Comparison of ENCODE assay signal across 17 mouse cellular contexts in the genomic region with DNA sequence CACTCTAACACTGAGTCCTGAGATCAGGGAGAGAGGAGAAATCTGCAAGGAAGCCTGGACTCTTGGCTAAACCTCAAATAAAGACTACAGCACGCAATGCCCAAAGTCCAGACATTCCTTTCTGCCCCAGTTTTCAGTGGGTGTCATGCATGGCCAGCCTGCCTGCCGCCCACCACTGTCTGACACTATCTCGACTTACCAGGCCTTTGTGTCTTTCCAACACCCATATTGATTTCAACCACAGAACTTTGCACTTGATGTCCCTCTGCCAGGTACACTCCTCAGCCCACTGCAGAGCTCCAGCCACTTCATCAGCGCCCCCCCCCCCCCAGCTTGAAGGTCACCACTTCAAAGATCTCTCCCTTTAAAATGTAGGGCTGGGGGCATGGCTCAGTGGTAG. TPM values are rescaled to one million over a fixed set of nuclear protein-coding genes. Genes with fewer than 3 reads are reported as not detected.
"Had no signal": no experiment of that assay in that cellular context is flagged by ENCODE, and none has a peak within 500 bp of the region (broad histone marks: within the 10 kb centered on the region; RNA-seq: fewer than 3 reads in every experiment).

No protein-coding gene starts in this region.

- DNase-seq: lung, adult 2 months; right cerebral cortex, postnatal 14 days had no signal

- H3K27me3 ChIP-seq: stomach, embryonic 15.5 days had no signal

- H3K4me2 ChIP-seq: liver, embryonic 15.5 days; lung, embryonic 15.5 days; midbrain, embryonic 11.5 days; midbrain, embryonic 13.5 days; midbrain, embryonic 15.5 days; neural tube, embryonic 13.5 days; stomach, embryonic 15.5 days had no signal

- H3K36me3 ChIP-seq: liver, embryonic 15.5 days; lung, embryonic 15.5 days; midbrain, embryonic 13.5 days; midbrain, embryonic 15.5 days; neural tube, embryonic 13.5 days; stomach, embryonic 15.5 days had no signal

- H3K9me3 ChIP-seq: liver, embryonic 15.5 days; lung, embryonic 15.5 days; megakaryocyte, embryonic 14.5 days; midbrain, embryonic 13.5 days; midbrain, embryonic 15.5 days; neural tube, embryonic 13.5 days; stomach, embryonic 15.5 days had no signal

- H3K4me1 ChIP-seq: liver, embryonic 15.5 days; lung, embryonic 15.5 days; midbrain, embryonic 13.5 days; midbrain, embryonic 15.5 days; neural tube, embryonic 13.5 days; stomach, embryonic 15.5 days had no signal

- H3K9ac ChIP-seq: liver, embryonic 15.5 days; lung, embryonic 15.5 days; midbrain, embryonic 13.5 days; midbrain, embryonic 15.5 days; neural tube, embryonic 13.5 days; stomach, embryonic 15.5 days had no signal

- H3K4me3 ChIP-seq: liver, embryonic 15.5 days; lung, embryonic 15.5 days; megakaryocyte, embryonic 14.5 days; midbrain, embryonic 13.5 days; midbrain, embryonic 15.5 days; neural tube, embryonic 13.5 days; stomach, embryonic 15.5 days had no signal

- H3K27ac ChIP-seq: liver, embryonic 15.5 days; lung, embryonic 15.5 days; macrophage; midbrain, embryonic 13.5 days; midbrain, embryonic 15.5 days; neural tube, embryonic 13.5 days; stomach, embryonic 15.5 days; stomach, postnatal 0 days had no signal

- ATAC-seq: lung, postnatal 0 days; midbrain, embryonic 13.5 days; midbrain, embryonic 15.5 days had no signal

RNA-seq across cellular contexts. Expression of gene Rdh8, which starts 43.9 kb away (rescaled TPM):
- polyA plus RNA-seq: liver, embryonic 15.5 days; lung, adult 2 months; lung, embryonic 15.5 days; lung, postnatal 0 days; macrophage; midbrain, embryonic 11.5 days; midbrain, embryonic 13.5 days; midbrain, embryonic 15.5 days; midbrain, postnatal 0 days; neural tube, embryonic 13.5 days; spleen, adult 2 months; stomach, embryonic 15.5 days; stomach, postnatal 0 days; testis, adult 2 months; thymus, adult 2 months had no signal
